14 mouse cellular contexts compared by ENCODE assay signal in the genomic region with DNA sequence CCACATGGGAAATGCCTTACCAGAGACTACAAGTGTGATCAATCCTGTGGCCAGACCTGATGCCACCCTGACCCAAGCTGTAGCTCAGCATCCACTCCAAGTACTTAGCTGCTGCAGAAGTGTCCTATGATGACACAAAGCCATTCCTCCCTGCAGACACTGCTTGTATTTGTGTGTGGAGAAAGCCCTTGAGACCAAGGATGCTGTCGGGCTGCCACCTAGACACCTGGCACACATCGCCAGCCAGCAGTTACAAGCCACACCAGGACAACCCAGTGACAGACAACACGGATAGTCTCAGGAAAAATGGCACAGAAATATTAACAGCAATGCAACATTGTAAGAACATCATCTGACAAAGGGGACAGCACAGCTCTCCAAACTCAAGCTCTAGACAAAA. TPM values are rescaled to one million over a fixed set of nuclear protein-coding genes. Genes with fewer than 3 reads are reported as not detected.
DNase-seq lines count a peak whose midpoint lies in the region; ATAC-seq lines count a peak whose summit lies in the region.
"Had no signal": no experiment of that assay in that cellular context is flagged by ENCODE, and none has a peak within 500 bp of the region (broad histone marks: within the 10 kb centered on the region; RNA-seq: fewer than 3 reads in every experiment).

No protein-coding gene starts in this region.

- no peaks in the 10 kb centered on the region for H3K27me3 ChIP-seq in forebrain, embryonic 14.5 days (replicated peaks; ENCODE audit: control insufficient read depth, insufficient read depth, low read length)
- no peaks in the 10 kb centered on the region for H3K27me3 ChIP-seq in forebrain, embryonic 11.5 days (ENCODE audit: control insufficient read depth, insufficient read depth, low read length)
- no peaks in the 10 kb centered on the region for H3K27me3 ChIP-seq in heart, embryonic 16.5 days (ENCODE audit: control insufficient read depth, insufficient read depth, low read length)
- H3K27me3 ChIP-seq in midbrain, embryonic 13.5 days: no peaks in the 10 kb centered on the region
- H3K27me3 ChIP-seq in midbrain, embryonic 11.5 days (ENCODE audit: control insufficient read depth, insufficient read depth, low read length): no peaks in the 10 kb centered on the region
- H3K27me3 ChIP-seq in neural tube, embryonic 15.5 days (replicated peaks): no peaks in the 10 kb centered on the region
- H3K27me3 ChIP-seq: midbrain, embryonic 12.5 days had no signal

- intact Hi-C loops in heart, postnatal 36 days (cut with DNase I): no loop called here

- H3K9ac ChIP-seq in forebrain, embryonic 14.5 days (ENCODE audit: low read length): 0 out of 2 replicates have a peak overlapping the region, but pooled peaks have one; percentile 10
- no peak overlapping the region for H3K9ac ChIP-seq in forebrain, embryonic 11.5 days (ENCODE audit: low read length)
- H3K9ac ChIP-seq in heart, embryonic 16.5 days (ENCODE audit: low read length): peak overlapping the region; percentile 13; the same call in 1 of the 2 replicates
- H3K9ac ChIP-seq in midbrain, embryonic 13.5 days (replicated peaks): no peak overlapping the region
- H3K9ac ChIP-seq in midbrain, embryonic 11.5 days (ENCODE audit: low read length): no peak overlapping the region
- H3K9ac ChIP-seq in neural tube, embryonic 15.5 days (replicated peaks): no peak overlapping the region
- H3K9ac ChIP-seq: midbrain, embryonic 12.5 days had no signal

- H3K9me3 ChIP-seq in forebrain, embryonic 14.5 days (replicated peaks; ENCODE audit: control insufficient read depth, low read length): no peaks in the 10 kb centered on the region
- no peaks in the 10 kb centered on the region for H3K9me3 ChIP-seq in forebrain, embryonic 11.5 days (ENCODE audit: control insufficient read depth, low read length)
- H3K9me3 ChIP-seq in heart, embryonic 16.5 days (replicated peaks; ENCODE audit: control insufficient read depth, low read length): no peaks in the 10 kb centered on the region
- no peaks in the 10 kb centered on the region for H3K9me3 ChIP-seq in midbrain, embryonic 13.5 days
- no peaks in the 10 kb centered on the region for H3K9me3 ChIP-seq in midbrain, embryonic 11.5 days (ENCODE audit: control insufficient read depth, low read length)
- H3K9me3 ChIP-seq in neural tube, embryonic 15.5 days (replicated peaks): no peaks in the 10 kb centered on the region
- H3K9me3 ChIP-seq: midbrain, embryonic 12.5 days had no signal

- H3K36me3 ChIP-seq in forebrain, embryonic 14.5 days (ENCODE audit: control insufficient read depth, insufficient read depth, low read length): peaks cover 23% of the 10 kb centered on the region
- no peaks in the 10 kb centered on the region; the same call in 1 of the 2 replicates for H3K36me3 ChIP-seq in forebrain, embryonic 11.5 days (ENCODE audit: control insufficient read depth, insufficient read depth, low read length)
- peaks cover 12% of the 10 kb centered on the region for H3K36me3 ChIP-seq in heart, embryonic 16.5 days (ENCODE audit: control insufficient read depth, insufficient read depth)
- peaks cover 27% of the 10 kb centered on the region for H3K36me3 ChIP-seq in midbrain, embryonic 13.5 days
- H3K36me3 ChIP-seq in midbrain, embryonic 11.5 days (ENCODE audit: control insufficient read depth, insufficient read depth, low read length): no peaks in the 10 kb centered on the region
- peaks cover 18% of the 10 kb centered on the region for H3K36me3 ChIP-seq in neural tube, embryonic 15.5 days

- H3K4me2 ChIP-seq in forebrain, embryonic 14.5 days (ENCODE audit: low read length): no peak overlapping the region
- H3K4me2 ChIP-seq in forebrain, embryonic 11.5 days (ENCODE audit: low read depth, low read length, severe bottlenecking): no peak overlapping the region
- no peak overlapping the region for H3K4me2 ChIP-seq in heart, embryonic 16.5 days (ENCODE audit: low read depth, low read length)
- no peak overlapping the region for H3K4me2 ChIP-seq in midbrain, embryonic 13.5 days (replicated peaks)
- no peak overlapping the region for H3K4me2 ChIP-seq in midbrain, embryonic 11.5 days
- 0 out of 2 replicates have a peak overlapping the region, but pooled peaks have one; percentile 15 for H3K4me2 ChIP-seq in neural tube, embryonic 15.5 days
- H3K4me2 ChIP-seq: liver, embryonic 11.5 days; midbrain, embryonic 12.5 days had no signal

- H3K27ac ChIP-seq in forebrain, embryonic 14.5 days (ENCODE audit: low read depth, low read length): peak overlapping the region; percentile 65; the same call in 1 of the 2 replicates
- no peak overlapping the region for H3K27ac ChIP-seq in forebrain, embryonic 11.5 days (ENCODE audit: low read depth, low read length)
- peak overlapping the region; percentile 71 for H3K27ac ChIP-seq in heart, embryonic 16.5 days (ENCODE audit: low read length)
- peak overlapping the region; percentile 73 for H3K27ac ChIP-seq in midbrain, embryonic 13.5 days
- no peak overlapping the region for H3K27ac ChIP-seq in midbrain, embryonic 11.5 days (ENCODE audit: low read depth, low read length)
- H3K27ac ChIP-seq in neural tube, embryonic 15.5 days (replicated peaks): peak overlapping the region; percentile 45; the same call in 1 of the 2 replicates

- no peak for ATAC-seq in forebrain, embryonic 14.5 days
- no peak for ATAC-seq in forebrain, embryonic 11.5 days (replicated peaks; ENCODE audit: low FRiP score)
- no peak for ATAC-seq in heart, embryonic 16.5 days (replicated peaks; ENCODE audit: extremely low read depth, insufficient read depth, low FRiP score)
- ATAC-seq in midbrain, embryonic 13.5 days: no peak
- no peak for ATAC-seq in midbrain, embryonic 11.5 days (ENCODE audit: low FRiP score)
- no peak for ATAC-seq in neural tube, embryonic 15.5 days (ENCODE audit: low FRiP score)

- H3K4me1 ChIP-seq in forebrain, embryonic 14.5 days (ENCODE audit: control insufficient read depth, insufficient read depth, low read length): no peaks in the 10 kb centered on the region; the same call in 1 of the 2 replicates
- no peaks in the 10 kb centered on the region for H3K4me1 ChIP-seq in forebrain, embryonic 11.5 days (replicated peaks; ENCODE audit: control insufficient read depth, insufficient read depth, low read length)
- peaks cover 47% of the 10 kb centered on the region for H3K4me1 ChIP-seq in heart, embryonic 16.5 days (ENCODE audit: control insufficient read depth, insufficient read depth, low read length)
- H3K4me1 ChIP-seq in midbrain, embryonic 13.5 days (replicated peaks): peaks cover 30% of the 10 kb centered on the region
- no peaks in the 10 kb centered on the region for H3K4me1 ChIP-seq in midbrain, embryonic 11.5 days (ENCODE audit: control insufficient read depth, insufficient read depth, low read length)
- H3K4me1 ChIP-seq in neural tube, embryonic 15.5 days: peaks cover 50% of the 10 kb centered on the region

- DNase-seq in forebrain, embryonic 14.5 days (ENCODE audit: low spot score): no peak
- no peak for DNase-seq in forebrain, embryonic 11.5 days (ENCODE audit: low spot score)
- no peak for DNase-seq in heart, postnatal 36 days
- no peak for DNase-seq in midbrain, embryonic 11.5 days (ENCODE audit: low spot score, missing footprints)
- no peak for DNase-seq in ovary, postnatal 14 days (ENCODE audit: low spot score)
- DNase-seq: kidney, adult 9 months; lung, postnatal 14 days; right cerebral cortex, postnatal 14 days had no signal

- WGBS in forebrain, embryonic 14.5 days: 83% methylated on average over 3 of the region's 3 CpGs
- WGBS in forebrain, embryonic 11.5 days: 96% methylated on average over 3 of the region's 3 CpGs
- 87% methylated on average over 3 of the region's 3 CpGs for WGBS in heart, embryonic 16.5 days
- 90% methylated on average over 3 of the region's 3 CpGs for whole genome bisulfite sequencing in midbrain, embryonic 13.5 days
- 92% methylated on average over 3 of the region's 3 CpGs for WGBS in midbrain, embryonic 11.5 days
- 64% methylated on average over 3 of the region's 3 CpGs for WGBS in neural tube, embryonic 15.5 days

- no peak overlapping the region for H3K4me3 ChIP-seq in forebrain, embryonic 14.5 days (ENCODE audit: low read depth, low read length)
- no peak overlapping the region for H3K4me3 ChIP-seq in forebrain, embryonic 11.5 days (ENCODE audit: low read depth, low read length)
- no peak overlapping the region for H3K4me3 ChIP-seq in heart, embryonic 16.5 days (ENCODE audit: low read length)
- H3K4me3 ChIP-seq in midbrain, embryonic 13.5 days (replicated peaks): no peak overlapping the region
- no peak overlapping the region for H3K4me3 ChIP-seq in midbrain, embryonic 11.5 days (ENCODE audit: low read depth, low read length)
- H3K4me3 ChIP-seq in neural tube, embryonic 15.5 days (replicated peaks): no peak overlapping the region
- H3K4me3 ChIP-seq: erythroblast, embryonic 14.5 days; midbrain, embryonic 12.5 days had no signal

RNA-seq across cellular contexts. Expression of a gene that starts 9.8 kb away (rescaled TPM):
- 17.1 and 19.5 TPM in 2 replicates for polyA plus RNA-seq in forebrain, embryonic 14.5 days (2014; fragmentation: Nextera tagmentation; extraction: Ambion mirVana)
- polyA plus RNA-seq in forebrain, embryonic 11.5 days (2014; fragmentation: Nextera tagmentation; extraction: Ambion mirVana): 27.6 and 28.5 TPM in 2 replicates
- 18.6 and 21.6 TPM in 2 replicates for polyA plus RNA-seq in heart, embryonic 16.5 days (2015; fragmentation: Nextera tagmentation; extraction: Ambion mirVana)
- total RNA-seq in heart, postnatal 36 days (2021): 10 to 100 TPM; 39.0 to 42.7 TPM
- 22.5 and 25.6 TPM in 2 replicates for polyA plus RNA-seq in midbrain, embryonic 13.5 days (2015; fragmentation: Nextera tagmentation; extraction: Ambion mirVana)
- 16.5 and 21.1 TPM in 2 replicates for polyA plus RNA-seq in midbrain, embryonic 11.5 days (2014; fragmentation: Nextera tagmentation; extraction: Ambion mirVana)
- polyA plus RNA-seq in neural tube, embryonic 15.5 days (2015; fragmentation: Nextera tagmentation; extraction: Ambion mirVana): 18.0 and 19.4 TPM in 2 replicates

RNA-seq across cellular contexts. Expression of a gene that starts 19.0 kb away (rescaled TPM):
- polyA plus RNA-seq in forebrain, embryonic 14.5 days (2014; fragmentation: Nextera tagmentation; extraction: Ambion mirVana): 1.1 and 1.7 TPM in 2 replicates
- polyA plus RNA-seq in forebrain, embryonic 11.5 days (2014; fragmentation: Nextera tagmentation; extraction: Ambion mirVana): 0.09 and 0.20 TPM in 2 replicates
- polyA plus RNA-seq in heart, embryonic 16.5 days (2015; fragmentation: Nextera tagmentation; extraction: Ambion mirVana): 0.08 TPM in 1 of 2 replicates, not detected in the other
- under 1 TPM; 0.44 to 0.62 TPM for total RNA-seq in heart, postnatal 36 days (2021)
- polyA plus RNA-seq in midbrain, embryonic 13.5 days (2015; fragmentation: Nextera tagmentation; extraction: Ambion mirVana): 0.68 and 0.73 TPM in 2 replicates
- 0.08 and 0.18 TPM in 2 replicates for polyA plus RNA-seq in midbrain, embryonic 11.5 days (2014; fragmentation: Nextera tagmentation; extraction: Ambion mirVana)
- polyA plus RNA-seq in neural tube, embryonic 15.5 days (2015; fragmentation: Nextera tagmentation; extraction: Ambion mirVana): 3.0 and 4.0 TPM in 2 replicates
- polyA plus RNA-seq: erythroblast, embryonic 14.5 days had no signal

Comparison
In these comparisons a context has a peak if more than half of its experiments do, and no peak if none do; other contexts are left out.
1. H3K27ac ChIP-seq: peak in forebrain, embryonic 14.5 days (single experiment), heart, embryonic 16.5 days (single experiment), midbrain, embryonic 13.5 days (single experiment) and neural tube, embryonic 15.5 days (single experiment); none in forebrain, embryonic 11.5 days (single experiment) and midbrain, embryonic 11.5 days (single experiment).
2. H3K9ac ChIP-seq: peak in forebrain, embryonic 14.5 days (single experiment) and heart, embryonic 16.5 days (single experiment); none in forebrain, embryonic 11.5 days (single experiment), midbrain, embryonic 13.5 days (single experiment), midbrain, embryonic 11.5 days (single experiment) and neural tube, embryonic 15.5 days (single experiment).